Mouse (Mus musculus): ENCODE measurements around the gene Tnfaip8l1. TPM values are rescaled to one million over a fixed set of nuclear protein-coding genes. Genes with fewer than 3 reads are reported as not detected.

Tnfaip8l1 gene
- polyA plus RNA-seq (2012; rRNA removed), result 21.6 and 26.8 TPM in 2 replicates

DNA sequence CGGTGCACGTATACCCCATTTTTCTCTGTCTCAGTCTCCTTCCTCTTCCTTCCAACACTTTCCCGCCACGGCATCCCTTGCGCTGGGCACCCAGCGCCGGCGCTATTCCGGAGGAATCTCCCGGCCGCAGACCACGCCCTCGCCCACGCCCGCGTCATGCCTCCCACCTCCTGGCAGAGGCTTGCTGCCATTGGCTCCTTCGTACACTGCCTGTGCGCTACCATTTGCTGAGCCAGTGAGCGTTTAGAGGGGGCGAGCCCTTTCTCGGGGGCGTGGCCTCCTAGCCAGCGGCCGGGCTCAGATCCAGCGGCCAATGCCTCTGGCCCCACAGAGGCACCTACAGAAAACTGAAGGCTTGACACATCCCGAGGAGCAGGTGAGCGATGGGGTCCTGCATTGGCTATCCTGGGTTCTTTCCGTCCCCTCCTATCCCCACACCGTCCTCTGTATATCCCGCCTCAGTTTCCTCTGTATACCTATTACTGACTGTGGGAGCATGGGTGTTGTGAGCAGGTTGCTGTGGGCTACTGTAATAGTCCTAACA, at the start of gene Tnfaip8l1:
Gene Tnfaip8l1 (plus strand): TSS at position 247 of the 544 bp plus-strand sequence.
- 2% methylated on average over 30 of the region's 30 CpGs for WGBS
- Histone ChIP-seq H3K4me3 (ENCODE audit: control insufficient read depth, insufficient read depth, low read length) (peak within 1 kb of the TSS; percentile 65), H3K27me3 (ENCODE audit: control insufficient read depth, insufficient read depth, low read length) (no peaks in the 10 kb centered on the region), H3K4me1 (replicated peaks; ENCODE audit: control insufficient read depth, insufficient read depth, low read length) (peaks cover 24% of the 10 kb centered on the region), H3K27ac (ENCODE audit: control insufficient read depth, insufficient read depth, low read length) (peak within 1 kb of the TSS; percentile 45), H3K36me3 (ENCODE audit: control insufficient read depth, insufficient read depth, low read length) (no peaks in the 10 kb centered on the region)
- peak; percentile 93 for DNase-seq
- TF ChIP-seq POLR2A (IDR thresholded peaks at IDR 0.05; ENCODE audit: control insufficient read depth, extremely low read depth, insufficient read depth, low read length, poor library complexity), result peak; percentile 51
- peak; percentile 65; the same call in 1 of the 2 replicates for TF ChIP-seq CTCF (IDR thresholded peaks at IDR 0.05; ENCODE audit: borderline replicate concordance, control insufficient read depth, extremely low read depth, insufficient read depth, low read length, poor library complexity)

DNA sequence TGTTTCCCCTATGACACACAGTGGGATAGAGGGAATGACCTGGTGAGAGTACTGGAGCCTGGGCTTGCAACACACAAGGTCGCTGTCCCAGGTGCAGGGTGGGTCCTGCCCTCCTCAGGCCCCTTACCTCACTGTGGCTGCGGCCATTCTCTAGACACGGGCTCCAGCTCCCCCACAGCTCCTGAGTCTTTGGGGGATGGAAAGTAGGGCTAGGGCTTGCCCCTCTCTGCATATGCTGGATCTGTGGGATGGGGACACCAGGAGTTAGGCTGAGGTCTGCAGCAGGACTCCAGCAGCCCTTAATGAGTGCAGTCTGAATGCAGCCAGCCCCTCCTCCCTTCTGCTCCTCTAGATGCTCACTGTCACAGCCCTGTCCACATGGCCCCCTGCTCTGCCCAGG, 49.5 kb upstream of the Tnfaip8l1 start:
- 90% methylated on average over 3 of the region's 3 CpGs for WGBS
- H3K4me1 ChIP-seq (replicated peaks; ENCODE audit: control insufficient read depth, insufficient read depth, low read length), result no peaks in the 10 kb centered on the region; the same call in 1 of the 2 replicates
- no peak for DNase-seq
- H3K27ac ChIP-seq (ENCODE audit: control insufficient read depth, insufficient read depth, low read length), result no peak overlapping the region
- no peaks in the 10 kb centered on the region; the same call in 1 of the 2 replicates for H3K27me3 ChIP-seq (ENCODE audit: control insufficient read depth, insufficient read depth, low read length)
- no peak overlapping the region for H3K4me3 ChIP-seq (ENCODE audit: control insufficient read depth, insufficient read depth, low read length)
- H3K36me3 ChIP-seq (ENCODE audit: control insufficient read depth, insufficient read depth, low read length), result no peaks in the 10 kb centered on the region
- no peak for TF ChIP-seq CTCF (IDR thresholded peaks at IDR 0.05; ENCODE audit: borderline replicate concordance, control insufficient read depth, extremely low read depth, insufficient read depth, low read length, poor library complexity)
- TF ChIP-seq POLR2A (IDR thresholded peaks at IDR 0.05; ENCODE audit: control insufficient read depth, extremely low read depth, insufficient read depth, low read length, poor library complexity), result no peak

GRCm38 (mm10) chr17:56116193-56116592, 46.1 kb upstream of the Tnfaip8l1 start:
- no peaks in the 10 kb centered on the region for H3K36me3 ChIP-seq (ENCODE audit: control insufficient read depth, insufficient read depth, low read length)
- WGBS, result 84% methylated on average over 10 of the region's 10 CpGs
- H3K4me3 ChIP-seq (ENCODE audit: control insufficient read depth, insufficient read depth, low read length), result no peak overlapping the region
- TF ChIP-seq POLR2A (IDR thresholded peaks at IDR 0.05; ENCODE audit: control insufficient read depth, extremely low read depth, insufficient read depth, low read length, poor library complexity), result no peak
- TF ChIP-seq CTCF (IDR thresholded peaks at IDR 0.05; ENCODE audit: borderline replicate concordance, control insufficient read depth, extremely low read depth, insufficient read depth, low read length, poor library complexity), result no peak
- H3K27ac ChIP-seq (ENCODE audit: control insufficient read depth, insufficient read depth, low read length), result no peak overlapping the region
- H3K4me1 ChIP-seq (replicated peaks; ENCODE audit: control insufficient read depth, insufficient read depth, low read length), result no peaks in the 10 kb centered on the region; the same call in 1 of the 2 replicates
- DNase-seq, result no peak
- H3K27me3 ChIP-seq (ENCODE audit: control insufficient read depth, insufficient read depth, low read length), result peaks cover 6% of the 10 kb centered on the region; the same call in 1 of the 2 replicates

- DNase-seq, result no peak
- Histone ChIP-seq H3K27ac (ENCODE audit: control insufficient read depth, insufficient read depth, low read length) (no peak within 1 kb of the TSS), H3K27me3 (ENCODE audit: control insufficient read depth, insufficient read depth, low read length) (peaks cover 8% of the 10 kb centered on the region; the same call in 1 of the 2 replicates)
Measured at GRCm38 (mm10) chr17:56117251-56117710, 45.0 kb upstream of the Tnfaip8l1 start, which contains the start of gene Plin5. Gene Plin5 (minus strand): TSS chr17:56117596.

DNA sequence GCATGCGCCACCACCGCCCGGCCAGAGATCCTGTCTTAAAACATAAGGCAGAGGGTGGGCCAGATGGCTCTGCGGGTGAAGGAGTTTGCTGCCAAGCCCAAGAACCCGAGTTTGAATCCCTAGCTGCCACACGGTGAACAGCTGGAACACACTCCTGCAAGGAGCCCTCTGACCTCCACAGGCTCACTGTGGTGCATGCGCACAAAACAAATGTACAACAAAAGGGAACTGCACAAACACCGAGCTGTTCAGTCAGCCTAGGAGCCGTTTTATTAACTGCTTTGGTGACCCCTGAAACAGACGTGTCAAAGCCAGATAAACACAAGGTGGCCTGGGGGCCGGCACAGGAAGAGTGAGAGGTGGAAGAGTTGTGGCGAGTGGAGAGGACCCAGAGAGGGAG, 42.8 kb upstream of the Tnfaip8l1 start:
- WGBS, result 40% methylated on average over 12 of the region's 12 CpGs
- no peak for DNase-seq

More at GRCm38 (mm10) chr17:56117251-56117710, 45.0 kb upstream of the Tnfaip8l1 start, which contains the start of gene Plin5:
- WGBS, result 9% methylated on average over 27 of the region's 27 CpGs
- no peak for TF ChIP-seq POLR2A (IDR thresholded peaks at IDR 0.05; ENCODE audit: control insufficient read depth, extremely low read depth, insufficient read depth, low read length, poor library complexity)
- H3K4me1 ChIP-seq (replicated peaks; ENCODE audit: control insufficient read depth, insufficient read depth, low read length), result no peaks in the 10 kb centered on the region; the same call in 1 of the 2 replicates
- H3K36me3 ChIP-seq (ENCODE audit: control insufficient read depth, insufficient read depth, low read length), result no peaks in the 10 kb centered on the region
- H3K4me3 ChIP-seq (ENCODE audit: control insufficient read depth, insufficient read depth, low read length), result no peak within 1 kb of the TSS

GRCm38 (mm10) chr17:56119981-56120880, 42.0 kb upstream of the Tnfaip8l1 start:
- H3K4me1 ChIP-seq (replicated peaks; ENCODE audit: control insufficient read depth, insufficient read depth, low read length), result no peaks in the 10 kb centered on the region; the same call in 1 of the 2 replicates
- no peaks in the 10 kb centered on the region for H3K36me3 ChIP-seq (ENCODE audit: control insufficient read depth, insufficient read depth, low read length)
- H3K27ac ChIP-seq (ENCODE audit: control insufficient read depth, insufficient read depth, low read length), result no peak overlapping the region
- DNase-seq, result no peak
- WGBS, result 9% methylated on average over 66 of the region's 66 CpGs
- no peak overlapping the region for H3K4me3 ChIP-seq (ENCODE audit: control insufficient read depth, insufficient read depth, low read length)
- peaks cover 8% of the 10 kb centered on the region; the same call in 1 of the 2 replicates for H3K27me3 ChIP-seq (ENCODE audit: control insufficient read depth, insufficient read depth, low read length)
- no peak for TF ChIP-seq POLR2A (IDR thresholded peaks at IDR 0.05; ENCODE audit: control insufficient read depth, extremely low read depth, insufficient read depth, low read length, poor library complexity)
- TF ChIP-seq CTCF (IDR thresholded peaks at IDR 0.05; ENCODE audit: borderline replicate concordance, control insufficient read depth, extremely low read depth, insufficient read depth, low read length, poor library complexity), result no peak

More for the DNA sequence above, 42.8 kb upstream of the Tnfaip8l1 start:
- no peak for TF ChIP-seq CTCF (IDR thresholded peaks at IDR 0.05; ENCODE audit: borderline replicate concordance, control insufficient read depth, extremely low read depth, insufficient read depth, low read length, poor library complexity)
- no peak for TF ChIP-seq POLR2A (IDR thresholded peaks at IDR 0.05; ENCODE audit: control insufficient read depth, extremely low read depth, insufficient read depth, low read length, poor library complexity)
- no peaks in the 10 kb centered on the region; the same call in 1 of the 2 replicates for H3K4me1 ChIP-seq (replicated peaks; ENCODE audit: control insufficient read depth, insufficient read depth, low read length)
- no peaks in the 10 kb centered on the region for H3K36me3 ChIP-seq (ENCODE audit: control insufficient read depth, insufficient read depth, low read length)
- H3K4me3 ChIP-seq (ENCODE audit: control insufficient read depth, insufficient read depth, low read length), result no peak overlapping the region
- no peak overlapping the region for H3K27ac ChIP-seq (ENCODE audit: control insufficient read depth, insufficient read depth, low read length)
- peaks cover 8% of the 10 kb centered on the region; the same call in 1 of the 2 replicates for H3K27me3 ChIP-seq (ENCODE audit: control insufficient read depth, insufficient read depth, low read length)

All from thymus, adult 2 months (tissue).